Mouse (Mus musculus) ES-E14 (cell line): ENCODE measurements around the gene Srd5a3.

Experiments used
- CHD2 ChIP-seq: IDR thresholded peaks from 2 replicates; pipeline ENCODE4 v1.6.1; 2014; ENCODE audit warnings: mild to moderate bottlenecking, low read depth, low read length, inconsistent platforms
- HCFC1 ChIP-seq: IDR thresholded peaks from 2 replicates; pipeline ENCODE4 v1.6.1; 2012; ENCODE audit warnings: low read length, inconsistent platforms, borderline replicate concordance; ENCODE audit not compliant: insufficient read depth
- MAFK ChIP-seq: IDR thresholded peaks from 2 replicates; pipeline ENCODE4 v1.6.1; 2014; ENCODE audit warnings: mild to moderate bottlenecking, low read depth, low read length, inconsistent platforms; ENCODE audit not compliant: insufficient read depth
- ZC3H11A ChIP-seq: IDR thresholded peaks from 2 replicates; pipeline ENCODE4 v1.6.1; 2012; ENCODE audit warnings: low read depth, mild to moderate bottlenecking, inconsistent platforms, low read length, borderline replicate concordance
- ZNF384 ChIP-seq: IDR thresholded peaks from 2 replicates; pipeline ENCODE4 v1.6.1; 2012; ENCODE audit warnings: low read depth, low read length, inconsistent platforms

DNA sequence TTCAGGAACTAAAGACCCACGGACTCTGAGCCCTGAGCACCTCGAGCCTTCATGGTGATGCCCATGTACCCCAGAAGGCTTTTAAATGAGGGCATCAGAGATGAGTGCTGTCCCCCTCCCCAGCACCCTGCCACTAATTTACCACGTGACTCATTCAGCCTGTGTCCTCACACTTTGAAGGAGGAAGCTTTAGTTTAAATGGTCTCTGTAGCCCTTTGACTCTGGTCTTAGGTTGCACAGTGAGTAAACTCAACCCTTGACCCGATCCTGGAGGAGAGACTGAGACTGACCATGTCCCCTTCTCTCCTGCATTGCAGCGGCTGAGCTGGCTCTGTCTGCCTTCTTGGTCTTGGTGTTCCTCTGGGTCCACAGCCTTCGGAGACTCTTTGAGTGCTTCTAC is 9.4 kb downstream of the Srd5a3 start:
- TF ChIP-seq ZNF384 = no peak
- no peak for TF ChIP-seq MAFK
- TF ChIP-seq HCFC1 = no peak
- TF ChIP-seq CHD2 = no peak
- no peak for TF ChIP-seq ZC3H11A
